Mouse (Mus musculus) heart, postnatal 0 days (tissue): Measurements from ENCODE around the gene Gm10964.

ENCODE experiments used
- CTCF ChIP-seq: IDR thresholded peaks from 2 replicates; pipeline ENCODE4 v1.5.1; 2016; ENCODE audit warnings: antibody characterized with exemption, control low read depth, low read depth
- EP300 ChIP-seq: IDR thresholded peaks from 2 replicates; pipeline ENCODE4 v1.6.1; 2016; ENCODE audit warnings: antibody characterized with exemption, low read depth

DNA sequence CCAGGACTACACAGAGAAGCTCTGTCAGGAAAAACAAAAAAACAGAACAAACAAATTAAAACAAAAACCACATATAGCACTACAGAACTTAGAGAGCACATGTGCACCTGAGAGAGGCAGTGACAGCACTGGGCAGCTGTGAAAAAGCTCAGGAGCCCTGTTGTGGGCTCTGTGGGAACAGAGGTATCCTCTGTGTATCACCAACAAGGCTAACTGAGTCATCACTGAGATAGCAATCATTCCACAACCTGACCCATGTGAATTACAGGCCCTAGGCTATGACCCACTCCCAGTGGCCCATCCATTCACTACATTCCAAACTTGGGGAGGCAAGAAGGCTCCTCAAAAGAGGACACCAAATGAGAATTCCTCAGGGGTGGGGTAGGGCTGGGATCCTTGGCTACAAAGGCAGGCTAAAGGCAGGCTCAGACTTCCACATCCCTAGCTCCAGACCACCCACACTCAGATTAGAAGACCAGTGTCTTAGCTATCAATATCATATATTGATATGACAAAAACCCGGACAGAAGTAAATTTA, 42.7 kb upstream of the Gm10964 start:
- TF ChIP-seq CTCF (no peak), EP300 (no peak)
